Mouse (Mus musculus) kidney, embryonic 14.5 days (tissue): Measurements from ENCODE around the gene Rps29. TPM values are rescaled to one million over a fixed set of nuclear protein-coding genes. Genes with fewer than 3 reads are reported as not detected.

Experiments
- ATAC-seq: fragments of 200-750 bp; cut with Nextera tagmentation; 2 replicates; pipeline ENCODE4 v1.8.0; 2017; ENCODE audit warnings: moderate number of reproducible peaks, mild to moderate bottlenecking, moderate TSS enrichment, moderate library complexity; ENCODE audit not compliant: low FRiP score, low TSS enrichment
- H3K27ac ChIP-seq: fragments of 300-500 bp; sonication (generic); 2 replicates; pipeline ENCODE4 v1.5.1; 2014; ENCODE audit warnings: low read depth, mild to moderate bottlenecking, low read length, moderate library complexity, mixed read lengths
- H3K27me3 ChIP-seq: fragments of 300-500 bp; sonication (generic); 2 replicates; pipeline ENCODE4 v1.6.1; 2014; ENCODE audit warnings: mild to moderate bottlenecking, low read length; ENCODE audit not compliant: control insufficient read depth, insufficient read depth
- H3K36me3 ChIP-seq: fragments of 300-500 bp; sonication (generic); 2 replicates; pipeline ENCODE4 v1.6.1; 2014; ENCODE audit warnings: low read length, mixed read lengths; ENCODE audit not compliant: control insufficient read depth, insufficient read depth
- H3K4me1 ChIP-seq: fragments of 300-500 bp; sonication (generic); 2 replicates; pipeline ENCODE4 v1.6.1; 2014; ENCODE audit warnings: low read length, mixed read lengths; ENCODE audit not compliant: control insufficient read depth, insufficient read depth
- H3K4me2 ChIP-seq: fragments of 300-500 bp; sonication (generic); replicated peaks from 2 replicates; pipeline ENCODE4 v1.6.1; 2014; ENCODE audit warnings: low read depth, mild to moderate bottlenecking, low read length
- H3K4me3 ChIP-seq: fragments of 300-500 bp; sonication (generic); 2 replicates; pipeline ENCODE4 v1.5.1; 2014; ENCODE audit warnings: mild to moderate bottlenecking, low read length
- H3K9ac ChIP-seq: fragments of 300-500 bp; sonication (generic); 2 replicates; pipeline ENCODE4 v1.6.1; 2014; ENCODE audit warnings: low read depth, mild to moderate bottlenecking, low read length, moderate library complexity
- H3K9me3 ChIP-seq: fragments of 300-500 bp; sonication (generic); 2 replicates; pipeline ENCODE4 v1.6.1; 2016; ENCODE audit warnings: low read length; ENCODE audit not compliant: control insufficient read depth
- WGBS: fragments of 180-500 bp; shearing (Covaris S2); extraction: QIAGEN DNeasy Blood & Tissue Kit; methylation state at CpG from one replicate; pipeline ENCODE4 v1.1.7; 2014; 5-methylcytosine and 5-hydroxymethylcytosine counted together
- polyA plus RNA-seq: library from polyadenylated mRNA; unstranded; fragments of >200 nt; fragmentation: Nextera tagmentation; extraction: Ambion mirVana; gene quantifications from 2 replicates; pipeline ENCODE4 v1.2.1, GENCODE M21; 2014

Rps29 gene
- polyA plus RNA-seq, 1 experiment from 2014 or later = 1,793 TPM

DNA sequence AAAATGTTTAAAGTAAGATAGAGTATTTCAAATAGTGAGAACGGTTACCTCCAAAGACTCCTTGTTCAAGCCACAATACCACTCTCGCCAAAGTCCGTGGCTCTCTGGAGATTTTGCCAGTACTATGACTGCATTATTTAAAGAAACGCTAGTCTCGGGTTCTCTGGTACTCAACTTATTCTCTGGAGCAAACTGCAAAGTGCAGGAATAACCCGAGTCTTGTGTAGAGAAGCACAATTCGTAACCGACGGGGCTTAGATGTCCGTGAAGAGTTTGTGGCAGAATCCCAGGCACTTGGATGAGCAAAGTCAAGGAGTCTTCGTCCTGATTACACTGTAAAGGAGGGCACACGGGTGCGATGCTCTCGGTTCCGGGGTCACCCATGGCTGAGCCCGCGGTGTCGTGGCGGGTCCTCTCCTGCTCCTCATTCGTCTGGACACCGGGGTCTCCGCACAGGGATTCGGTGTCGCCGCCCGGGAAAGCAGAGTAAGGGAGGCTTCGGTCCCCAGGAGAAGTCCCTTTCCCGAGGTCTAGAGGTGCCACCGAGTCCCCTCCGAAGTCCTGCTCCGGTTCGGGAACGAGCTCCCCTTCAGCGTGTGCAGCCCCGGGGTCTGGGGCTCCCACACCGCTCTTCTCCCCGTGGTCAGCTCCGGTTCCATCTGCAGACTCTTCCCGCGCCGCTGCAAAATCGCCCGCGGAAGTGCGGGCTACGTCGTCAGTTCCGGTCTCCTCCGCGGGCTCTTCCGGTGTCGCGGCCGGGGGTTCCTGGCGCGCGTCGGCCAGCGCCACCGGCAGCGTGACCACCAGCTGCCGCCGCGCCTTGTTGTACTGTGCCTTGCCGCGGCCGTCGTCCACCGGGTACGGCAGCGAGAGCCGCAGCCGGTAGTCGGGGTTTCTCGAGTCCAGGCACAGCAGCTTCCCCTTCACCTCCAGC, 37.7 kb upstream of the Rps29 start, which contains the start of gene Gm49383:
TSS of gene Gm49383 (minus strand) at position 661 of the 934 bp plus-strand sequence.
- Histone ChIP-seq H3K4me1 (peaks cover 21% of the 10 kb centered on the region), H3K4me2 (peak within 1 kb of the TSS; percentile 82), H3K4me3 (peak within 1 kb of the TSS; percentile 73), H3K36me3 (peaks cover 30% of the 10 kb centered on the region), H3K27me3 (no peaks in the 10 kb centered on the region), H3K9ac (peak within 1 kb of the TSS; percentile 77), H3K9me3 (no peaks in the 10 kb centered on the region), H3K27ac (peak within 1 kb of the TSS; percentile 45; the same call in 1 of the 2 replicates)
- under 1% methylated on average over 75 of the region's 75 CpGs for WGBS
- peak; percentile 79 for ATAC-seq

- peaks cover 39% of the 10 kb centered on the region for H3K36me3 ChIP-seq
- no peak overlapping the region for H3K9ac ChIP-seq
- H3K4me2 ChIP-seq = no peak overlapping the region
- H3K27ac ChIP-seq = no peak overlapping the region
- peaks cover 7% of the 10 kb centered on the region for H3K4me1 ChIP-seq
- H3K27me3 ChIP-seq = no peaks in the 10 kb centered on the region
- H3K9me3 ChIP-seq = no peaks in the 10 kb centered on the region
- no peak overlapping the region for H3K4me3 ChIP-seq
- 97% methylated on average over 2 of the region's 2 CpGs for WGBS
- ATAC-seq = no peak
Measured at GRCm38 (mm10) chr12:69192637-69193036, 33.7 kb upstream of the Rps29 start.

DNA sequence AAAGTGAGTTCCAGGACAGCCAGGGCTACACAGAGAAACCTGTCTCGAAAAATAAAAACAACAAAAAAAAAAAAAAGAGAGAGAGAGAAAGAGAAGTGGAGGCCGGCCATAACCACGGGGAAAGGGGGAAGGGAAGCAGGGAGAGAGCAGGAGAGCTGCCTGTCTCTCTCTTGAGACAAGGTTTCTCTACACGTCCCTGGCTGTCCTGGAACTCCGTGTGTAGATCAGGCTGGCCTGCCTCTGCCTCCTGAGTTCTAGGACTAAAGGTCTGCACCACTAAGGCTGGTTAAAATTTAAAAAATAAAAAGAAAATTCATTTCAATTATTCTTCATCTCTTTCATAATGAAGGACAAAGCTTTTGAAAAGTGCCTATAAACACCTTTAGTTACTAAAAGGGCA, 32.4 kb upstream of the Rps29 start:
- Histone ChIP-seq H3K4me1 (peaks cover 15% of the 10 kb centered on the region), H3K4me3 (no peak overlapping the region), H3K36me3 (peaks cover 44% of the 10 kb centered on the region), H3K27ac (no peak overlapping the region), H3K4me2 (no peak overlapping the region), H3K27me3 (no peaks in the 10 kb centered on the region), H3K9ac (no peak overlapping the region), H3K9me3 (no peaks in the 10 kb centered on the region)
- WGBS = 98% methylated on average over 5 of the region's 5 CpGs
- no peak for ATAC-seq

DNA sequence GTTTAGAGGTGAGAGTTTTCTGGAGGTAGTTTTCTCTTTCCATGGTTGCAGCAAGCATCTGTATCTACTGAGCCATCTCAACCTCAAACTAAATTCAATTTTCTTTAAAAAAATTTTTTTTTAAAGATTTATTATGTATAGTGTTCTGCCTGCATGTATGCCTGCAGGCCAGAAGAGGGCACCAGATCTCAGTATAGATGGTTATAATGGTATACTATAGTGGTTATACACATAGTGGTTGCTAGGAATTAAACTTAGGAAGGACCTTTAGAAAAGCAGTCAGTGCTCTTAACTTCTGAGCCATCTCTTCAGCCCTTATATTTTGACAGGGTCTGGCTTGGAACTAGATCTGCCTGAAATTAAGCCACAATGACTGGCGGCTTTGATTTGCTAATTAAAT, 31.5 kb upstream of the Rps29 start:
- no peaks in the 10 kb centered on the region for H3K27me3 ChIP-seq
- H3K4me1 ChIP-seq = peaks cover 14% of the 10 kb centered on the region
- H3K9me3 ChIP-seq = no peaks in the 10 kb centered on the region
- H3K4me2 ChIP-seq = no peak overlapping the region
- H3K9ac ChIP-seq = no peak overlapping the region
- no peak overlapping the region for H3K27ac ChIP-seq
- no peak for ATAC-seq
- 97% methylated on average over 1 of the region's 1 CpGs for WGBS
- no peak overlapping the region for H3K4me3 ChIP-seq
- peaks cover 45% of the 10 kb centered on the region for H3K36me3 ChIP-seq

- H3K36me3 ChIP-seq = peaks cover 47% of the 10 kb centered on the region
- no peak overlapping the region for H3K27ac ChIP-seq
- 91% methylated on average over 9 of the region's 9 CpGs for WGBS
- H3K4me3 ChIP-seq = no peak overlapping the region
- no peak overlapping the region for H3K9ac ChIP-seq
- ATAC-seq = no peak
- no peaks in the 10 kb centered on the region for H3K27me3 ChIP-seq
- H3K4me2 ChIP-seq = no peak overlapping the region
- H3K4me1 ChIP-seq = peaks cover 15% of the 10 kb centered on the region
- H3K9me3 ChIP-seq = no peaks in the 10 kb centered on the region
Measured at GRCm38 (mm10) chr12:69190074-69190473, 31.1 kb upstream of the Rps29 start.

DNA sequence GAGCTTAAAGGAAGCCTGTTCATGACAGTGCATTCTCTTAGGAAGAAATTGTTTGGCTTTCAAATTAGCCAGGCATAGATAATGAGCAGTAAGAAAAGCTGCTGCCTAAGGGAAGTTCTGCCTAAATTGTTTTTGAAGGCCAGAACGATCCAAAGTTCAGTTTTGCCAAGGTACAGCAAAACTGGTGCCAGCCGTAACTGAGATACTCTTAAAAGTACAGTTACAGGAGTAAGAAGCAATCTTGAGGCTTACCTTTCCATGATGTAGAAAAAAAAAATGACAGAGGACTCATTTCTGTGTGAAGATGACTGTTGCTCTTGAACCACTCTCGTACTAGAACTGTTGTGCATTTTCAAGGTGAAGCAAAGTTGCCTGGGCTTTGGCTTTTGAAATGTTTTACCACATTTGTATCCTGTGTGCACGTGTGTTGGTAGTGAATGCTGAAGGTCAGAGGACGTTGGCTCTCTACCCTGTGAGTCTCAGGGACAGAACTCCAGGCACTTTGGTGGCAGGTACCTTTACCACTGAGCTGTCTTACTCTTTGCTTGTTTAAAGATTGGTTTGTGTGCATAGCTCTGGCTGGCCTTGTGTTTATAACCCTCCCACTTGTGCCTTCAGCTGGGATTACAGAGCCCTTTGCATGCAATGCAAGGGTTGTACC, 28.0 kb upstream of the Rps29 start:
- Histone ChIP-seq H3K4me2 (peak overlapping the region; percentile 10; the same call in 1 of the 2 replicates), H3K4me1 (peaks cover 15% of the 10 kb centered on the region), H3K4me3 (no peak overlapping the region), H3K9ac (0 out of 2 replicates have a peak overlapping the region, but pooled peaks have one; percentile 12), H3K9me3 (no peaks in the 10 kb centered on the region), H3K27me3 (no peaks in the 10 kb centered on the region), H3K27ac (no peak overlapping the region), H3K36me3 (peaks cover 40% of the 10 kb centered on the region)
- no peak for ATAC-seq
- 69% methylated on average over 5 of the region's 5 CpGs for WGBS

DNA sequence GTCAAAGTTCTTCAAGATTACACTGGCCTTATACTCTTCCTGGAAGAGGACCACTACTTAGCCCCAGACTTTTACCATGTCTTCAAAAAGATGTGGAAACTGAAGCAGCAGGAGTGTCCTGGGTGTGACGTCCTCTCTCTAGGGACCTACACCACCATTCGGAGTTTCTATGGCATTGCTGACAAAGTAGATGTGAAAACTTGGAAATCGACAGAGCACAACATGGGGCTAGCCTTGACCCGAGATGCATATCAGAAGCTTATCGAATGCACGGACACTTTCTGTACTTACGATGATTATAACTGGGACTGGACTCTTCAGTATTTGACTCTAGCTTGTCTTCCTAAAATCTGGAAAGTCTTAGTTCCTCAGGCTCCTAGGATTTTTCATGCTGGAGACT, 26.4 kb upstream of the Rps29 start:
- ATAC-seq = no peak
- peak overlapping the region; percentile 93 for H3K4me2 ChIP-seq
- H3K27me3 ChIP-seq = no peaks in the 10 kb centered on the region
- peak overlapping the region; percentile 93 for H3K9ac ChIP-seq
- H3K36me3 ChIP-seq = peaks cover 35% of the 10 kb centered on the region
- peak overlapping the region; percentile 92 for H3K4me3 ChIP-seq
- no peaks in the 10 kb centered on the region for H3K9me3 ChIP-seq
- no peak overlapping the region for H3K27ac ChIP-seq
- 68% methylated on average over 7 of the region's 7 CpGs for WGBS
- peaks cover 15% of the 10 kb centered on the region for H3K4me1 ChIP-seq

GRCm38 (mm10) chr12:69184342-69185295, 25.6 kb upstream of the Rps29 start:
- H3K4me1 ChIP-seq = peaks cover 15% of the 10 kb centered on the region
- 2% methylated on average over 70 of the region's 86 CpGs for WGBS
- peak overlapping the region; percentile 88 for H3K27ac ChIP-seq
- H3K27me3 ChIP-seq = no peaks in the 10 kb centered on the region
- peak; percentile 60 for ATAC-seq
- H3K9me3 ChIP-seq = no peaks in the 10 kb centered on the region
- peak overlapping the region; percentile 92 for H3K4me3 ChIP-seq
- peaks cover 30% of the 10 kb centered on the region for H3K36me3 ChIP-seq
- peak overlapping the region; percentile 93 for H3K9ac ChIP-seq
- H3K4me2 ChIP-seq = peak overlapping the region; percentile 93
